Mouse (Mus musculus) CH12.LX (cell line): ENCODE data around the gene Esam. TPM values are rescaled to one million over a fixed set of nuclear protein-coding genes. Genes with fewer than 3 reads are reported as not detected.
A peak's percentile ranks its signal among the peaks of the same experiment; 100 is the strongest.

ENCODE experiments used
- DNase-seq: peaks from one replicate; pipeline ENCODE4 v3.0.0-alpha.2; 2013; ENCODE audit errors: extremely low read depth
- H3K27ac ChIP-seq: 2 replicates; pipeline ENCODE4 v1.5.1; 2012; ENCODE audit warnings: low read depth, mild to moderate bottlenecking, control low read depth, moderate library complexity; ENCODE audit not compliant: insufficient read depth
- H3K27me3 ChIP-seq: replicated peaks from 2 replicates; pipeline ENCODE3; 2012; ENCODE audit warnings: inconsistent platforms
- H3K36me3 ChIP-seq, 2 experiments: replicated peaks in 1 of 2; 2 replicates each; pipeline versions ENCODE3 to v1.6.1; 2012; ENCODE audit warnings: inconsistent platforms in 1 of 2, low read length in 1 of 2, mild to moderate bottlenecking in 1 of 2, mixed read lengths in 1 of 2, moderate library complexity in 1 of 2; ENCODE audit not compliant: control insufficient read depth in 1 of 2, insufficient read depth in 1 of 2
- H3K4me1 ChIP-seq, 2 experiments: 2 replicates each; pipeline ENCODE4 v1.6.1; 2012; ENCODE audit warnings: inconsistent platforms in 1 of 2, moderate library complexity in 1 of 2; ENCODE audit not compliant: insufficient read depth in 2 of 2, control insufficient read depth in 1 of 2
- H3K4me2 ChIP-seq: 2 replicates; pipeline ENCODE4 v1.6.1; 2012; ENCODE audit warnings: low read depth, mild to moderate bottlenecking, control low read depth; ENCODE audit not compliant: poor library complexity, insufficient read depth, severe bottlenecking
- H3K4me3 ChIP-seq, 3 experiments: fragments of 150-350 bp in 1 of 3; sonication (generic) in 1 of 3; replicated peaks in 1 of 3; 2 replicates each; pipeline versions ENCODE3 to v1.5.1; 2011 to 2012; ENCODE audit warnings: low read depth in 2 of 3, low read length in 2 of 3, mild to moderate bottlenecking in 2 of 3, moderate library complexity in 2 of 3, control low read depth in 1 of 3, improper control_type of control experiment in 1 of 3, inconsistent platforms in 1 of 3, mixed read lengths in 1 of 3; ENCODE audit not compliant: poor library complexity in 1 of 3
- H3K79me2 ChIP-seq: replicated peaks from 2 replicates; pipeline ENCODE4 v1.6.1; 2012; ENCODE audit warnings: mild to moderate bottlenecking, moderate library complexity; ENCODE audit not compliant: control insufficient read depth, poor library complexity, insufficient read depth, severe bottlenecking; ENCODE audit errors: extremely low read depth
- H3K9ac ChIP-seq: 2 replicates; pipeline ENCODE4 v1.6.1; 2012; ENCODE audit warnings: low read depth, mild to moderate bottlenecking, control low read depth, moderate library complexity; ENCODE audit not compliant: insufficient read depth
- H3K9me3 ChIP-seq: replicated peaks from 2 replicates; pipeline ENCODE3; 2012; ENCODE audit warnings: low read length, inconsistent platforms, mixed read lengths
- BHLHE40 ChIP-seq: IDR thresholded peaks from 2 replicates; pipeline ENCODE4 v1.6.1; 2011; ENCODE audit warnings: mild to moderate bottlenecking, low read depth, low read length, improper control_type of control experiment
- CHD1 ChIP-seq: IDR thresholded peaks from 2 replicates; pipeline ENCODE4 v1.6.1; 2012; ENCODE audit warnings: low read depth, low read length, improper control_type of control experiment, inconsistent platforms
- ELF1 ChIP-seq: IDR thresholded peaks from 2 replicates; pipeline ENCODE4 v1.6.1; 2014; ENCODE audit warnings: low read depth, mild to moderate bottlenecking, inconsistent platforms, low read length, improper control_type of control experiment
- EP300 ChIP-seq: IDR thresholded peaks from 2 replicates; pipeline ENCODE4 v1.6.1; 2011; ENCODE audit warnings: low read length, improper control_type of control experiment
- ETS1 ChIP-seq: conservative IDR thresholded peaks from 2 replicates; pipeline ENCODE4 v1.6.1; 2012; ENCODE audit warnings: low read depth, mild to moderate bottlenecking, inconsistent platforms, low read length, improper control_type of control experiment, moderate library complexity
- IRF4 ChIP-seq: IDR thresholded peaks from 2 replicates; pipeline ENCODE4 v1.6.1; 2014; ENCODE audit warnings: low read depth, mild to moderate bottlenecking, inconsistent platforms, low read length, improper control_type of control experiment
- KAT2A ChIP-seq: IDR thresholded peaks from 2 replicates; pipeline ENCODE4 v1.6.1; 2012; ENCODE audit warnings: low read length, improper control_type of control experiment, inconsistent platforms; ENCODE audit not compliant: insufficient replicate concordance
- MAFK ChIP-seq: IDR thresholded peaks from 2 replicates; pipeline ENCODE4 v1.6.1; 2011; ENCODE audit warnings: low read length, improper control_type of control experiment; ENCODE audit not compliant: insufficient replicate concordance
- MAX ChIP-seq: IDR thresholded peaks from 2 replicates; pipeline ENCODE4 v1.6.1; 2011; ENCODE audit warnings: low read length, improper control_type of control experiment
- MAZ ChIP-seq: IDR thresholded peaks from 2 replicates; pipeline ENCODE4 v1.6.1; 2012; ENCODE audit warnings: low read depth, mild to moderate bottlenecking, inconsistent platforms, low read length, improper control_type of control experiment, moderate library complexity
- MEF2A ChIP-seq: IDR thresholded peaks from 2 replicates; pipeline ENCODE4 v1.6.1; 2014; ENCODE audit warnings: low read depth, mild to moderate bottlenecking, inconsistent platforms, low read length, improper control_type of control experiment, borderline replicate concordance
- MXI1 ChIP-seq: IDR thresholded peaks from 2 replicates; pipeline ENCODE4 v1.6.1; 2011; ENCODE audit warnings: mild to moderate bottlenecking, low read depth, low read length, improper control_type of control experiment
- NRF1 ChIP-seq: IDR thresholded peaks from 2 replicates; pipeline ENCODE4 v1.6.1; 2014; ENCODE audit warnings: low read depth, mild to moderate bottlenecking, inconsistent platforms, low read length, improper control_type of control experiment, moderate library complexity
- PAX5 ChIP-seq: IDR thresholded peaks from 2 replicates; pipeline ENCODE4 v1.6.1; 2012; ENCODE audit warnings: low read length, inconsistent platforms, mixed read lengths
- POLR2AphosphoS2 ChIP-seq: IDR thresholded peaks from 2 replicates; pipeline ENCODE4 v1.6.1; 2011; ENCODE audit warnings: low read depth, low read length, improper control_type of control experiment
- RAD21 ChIP-seq: IDR thresholded peaks from 2 replicates; pipeline ENCODE4 v1.6.1; 2011; ENCODE audit warnings: low read depth, mild to moderate bottlenecking, low read length, improper control_type of control experiment, moderate library complexity
- SIN3A ChIP-seq: IDR thresholded peaks from 2 replicates; pipeline ENCODE4 v1.6.1; 2012; ENCODE audit warnings: low read length, improper control_type of control experiment, inconsistent platforms
- SMC3 ChIP-seq: IDR thresholded peaks from 2 replicates; pipeline ENCODE4 v1.6.1; 2011; ENCODE audit warnings: low read depth, low read length, improper control_type of control experiment
- TCF12 ChIP-seq: IDR thresholded peaks from 2 replicates; pipeline ENCODE4 v1.6.1; 2014; ENCODE audit warnings: low read depth, mild to moderate bottlenecking, inconsistent platforms, low read length, improper control_type of control experiment
- USF1 ChIP-seq: IDR thresholded peaks from 2 replicates; pipeline ENCODE4 v1.6.1; 2014; ENCODE audit warnings: low read depth, mild to moderate bottlenecking, inconsistent platforms, low read length, improper control_type of control experiment
- ZC3H11A ChIP-seq: IDR thresholded peaks from 2 replicates; pipeline ENCODE4 v1.6.1; 2012; ENCODE audit warnings: low read depth, mild to moderate bottlenecking, inconsistent platforms, low read length, improper control_type of control experiment
- dilution Hi-C: fragments of 300-500 bp; cut with MboI; formaldehyde crosslinking; loops from 2 replicates; pipeline ENCODE4 v1.14.3; 2020; ENCODE audit warnings: low sequenced_read_pairs; ENCODE audit not compliant: extremely low pct_unique_long_range_greater_than_20kb, extremely low pct_ligation_motif_present
- in situ Hi-C: fragments of 300-500 bp; cut with MboI; formaldehyde crosslinking; loops from 3 replicates; pipeline ENCODE4 v1.14.3; 2019; ENCODE audit warnings: low sequenced_read_pairs, low pct_ligation_motif_present, low pct_unique_long_range_greater_than_20kb, mixed read lengths
- polyA plus RNA-seq: library from polyadenylated mRNA; unstranded; fragments of >175 nt; gene quantifications from 2 replicates; pipeline ENCODE4 v1.2.1, GENCODE M21; 2012; ENCODE audit warnings: low read depth; ENCODE audit not compliant: insufficient read length
- total RNA-seq, 2 experiments: library from RNA; depleted of rRNA; stranded (reverse); fragments of 300-350 nt in 1 of 2; fragments of >200 nt in 1 of 2; gene quantifications; 2 replicates each; pipeline ENCODE4 v1.2.3; 2012 to 2014

The Esam gene
- total and polyA plus RNA-seq, 3 experiments = 0.21 to 0.42 (median 0.37) TPM

GRCm38 (mm10) chr9:37576436-37576930 lies 48.6 kb downstream of the Esam start:
- no peaks in the 10 kb centered on the region for H3K36me3 ChIP-seq
- no peak for DNase-seq
- no peaks in the 10 kb centered on the region for H3K79me2 ChIP-seq
- dilution Hi-C loops (no loop called here), in situ Hi-C loops (no loop called here)
- H3K27ac ChIP-seq = no peak overlapping the region
- H3K4me1 ChIP-seq = peaks cover 4 to 13% of the 10 kb centered on the region in 2 experiments; a peak in 2 of 4 replicates
- no peak overlapping the region for H3K9ac ChIP-seq
- H3K27me3 ChIP-seq = no peaks in the 10 kb centered on the region
- TF ChIP-seq SIN3A = no peak
- no peak for TF ChIP-seq CHD1
- no peak for TF ChIP-seq NRF1
- TF ChIP-seq POLR2AphosphoS2 = no peak
- TF ChIP-seq SMC3 = no peak
- no peak for TF ChIP-seq PAX5
- no peak for TF ChIP-seq TCF12
- no peak for TF ChIP-seq MEF2A
- no peak for TF ChIP-seq USF1
- no peak for TF ChIP-seq KAT2A
- no peak for TF ChIP-seq ZC3H11A
- no peak for TF ChIP-seq EP300
- no peak for TF ChIP-seq MAFK
- no peak for TF ChIP-seq ETS1
- TF ChIP-seq MAX = no peak
- TF ChIP-seq RAD21 = no peak
- no peak for TF ChIP-seq ELF1
- H3K9me3 ChIP-seq = no peaks in the 10 kb centered on the region
- no peak overlapping the region for H3K4me2 ChIP-seq
- no peak overlapping the region for H3K4me3 ChIP-seq

- in situ Hi-C loops (no loop called here), dilution Hi-C loops (no loop called here)
- Histone ChIP-seq H3K4me3 (no peak overlapping the region), H3K36me3 (no peaks in the 10 kb centered on the region), H3K4me2 (peak overlapping the region; percentile 29), H3K4me1 (peaks cover 4 to 20% of the 10 kb centered on the region in 2 experiments; a peak in 3 of 4 replicates), H3K9me3 (no peaks in the 10 kb centered on the region), H3K79me2 (no peaks in the 10 kb centered on the region), H3K27ac (no peak overlapping the region), H3K27me3 (peaks cover 2% of the 10 kb centered on the region), H3K9ac (no peak overlapping the region)
- TF ChIP-seq SIN3A (no peak), MXI1 (no peak), IRF4 (no peak), BHLHE40 (peak; percentile 81), MAZ (no peak)
- DNase-seq = peak; percentile 37
Measured at GRCm38 (mm10) chr9:37583594-37583993, 55.7 kb downstream of the Esam start.
